Mouse (Mus musculus) thymus, adult 2 months (tissue): ENCODE measurements around the gene Olfr113.

Experiments
- CTCF ChIP-seq: fragments of 200-500 bp; IDR thresholded peaks from 2 replicates; pipeline ENCODE4 v1.5.1; 2012; ENCODE audit warnings: mild to moderate bottlenecking, control low read depth, low read length, moderate library complexity, borderline replicate concordance; ENCODE audit not compliant: control insufficient read depth, poor library complexity, insufficient read depth; ENCODE audit errors: extremely low read depth
- POLR2A ChIP-seq: fragments of 200-500 bp; IDR thresholded peaks from 2 replicates; pipeline ENCODE4 v1.6.1; 2012; ENCODE audit warnings: mild to moderate bottlenecking, low read length, control low read depth, moderate library complexity; ENCODE audit not compliant: control insufficient read depth, poor library complexity, insufficient read depth; ENCODE audit errors: extremely low read depth

GRCm38 (mm10) chr17:37541454-37542119 is 35.9 kb downstream of the Olfr113 start:
- TF ChIP-seq CTCF (no peak), POLR2A (no peak)
